Mouse (Mus musculus) ovary, postnatal 14 days (tissue): ENCODE data around the gene Orai3.

Source experiments
- DNase-seq: peaks from one replicate; pipeline ENCODE4 v3.0.0; 2022; ENCODE audit warnings: low spot score

Orai3 gene

DNA sequence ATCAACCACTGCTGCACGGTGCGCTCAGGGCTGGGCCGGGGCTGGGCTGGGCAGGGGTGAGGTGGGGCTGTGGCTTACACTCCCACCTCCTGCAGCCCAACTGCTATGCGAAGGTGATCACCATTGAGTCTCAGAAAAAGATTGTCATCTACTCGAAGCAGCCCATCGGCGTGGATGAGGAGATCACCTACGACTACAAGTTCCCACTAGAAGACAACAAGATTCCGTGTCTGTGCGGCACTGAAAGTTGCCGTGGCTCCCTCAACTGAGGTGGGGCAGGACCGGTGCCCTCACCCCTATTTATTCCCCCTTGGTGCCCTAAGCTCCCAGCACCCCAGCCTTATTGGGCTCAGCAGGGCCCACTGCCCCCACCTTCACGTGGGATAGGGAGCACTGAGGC lies 29.6 kb downstream of the Orai3 start:
- no peak for DNase-seq

GRCm38 (mm10) chr7:127799738-127800137 lies 30.1 kb downstream of the Orai3 start:
- DNase-seq = no peak

- peak; percentile 91 for DNase-seq
Measured at GRCm38 (mm10) chr7:127800435-127801009, 30.9 kb downstream of the Orai3 start, which contains the start of gene Hsd3b7. TSS of gene Hsd3b7 (plus strand) at chr7:127800604.

DNA sequence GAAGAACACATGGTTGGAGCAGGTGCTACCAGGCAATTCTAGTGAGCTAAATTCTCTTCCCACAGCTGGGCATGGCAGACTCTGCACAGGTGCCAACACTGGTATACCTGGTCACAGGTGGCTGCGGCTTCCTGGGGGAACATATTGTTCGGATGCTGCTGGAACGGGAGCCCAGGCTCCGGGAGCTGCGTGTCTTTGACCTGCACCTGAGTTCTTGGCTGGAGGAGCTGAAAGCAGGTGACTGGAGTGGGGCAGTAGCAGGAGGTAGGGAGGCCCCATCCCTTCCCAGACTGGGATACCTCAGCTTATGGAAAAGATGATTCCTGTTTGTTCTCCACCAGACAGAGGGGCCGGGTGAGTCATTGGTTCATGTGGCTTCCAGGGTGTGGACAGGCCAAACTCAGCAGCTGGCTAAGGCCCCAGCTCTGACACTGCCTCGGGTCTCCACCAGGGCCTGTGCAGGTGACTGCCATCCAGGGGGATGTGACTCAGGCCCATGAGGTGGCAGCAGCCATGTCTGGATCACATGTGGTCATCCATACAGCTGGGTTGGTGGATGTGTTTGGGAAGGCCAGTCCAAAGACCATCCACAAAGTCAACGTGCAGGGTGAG lies 31.5 kb downstream of the Orai3 start:
- DNase-seq = no peak

DNA sequence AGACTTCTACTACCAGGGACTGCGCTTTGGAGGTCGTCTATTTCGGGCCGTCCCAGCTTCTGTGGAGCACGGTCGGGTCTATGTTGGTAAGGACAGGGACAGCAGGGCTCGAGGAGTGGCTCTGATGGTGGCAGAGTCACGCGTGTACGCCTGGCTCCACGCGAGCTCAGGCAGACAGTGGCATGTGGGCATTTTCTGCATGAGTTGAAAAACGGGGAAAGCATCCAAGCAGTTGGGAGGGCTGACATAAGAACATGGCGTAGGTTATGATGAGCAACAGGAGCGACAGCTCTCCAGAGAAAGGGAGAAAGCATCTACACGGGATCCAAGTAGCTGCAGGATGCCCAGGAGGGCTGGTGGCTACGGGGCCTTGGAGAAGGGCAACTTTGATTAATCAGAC lies 32.7 kb downstream of the Orai3 start:
- no peak for DNase-seq

DNA sequence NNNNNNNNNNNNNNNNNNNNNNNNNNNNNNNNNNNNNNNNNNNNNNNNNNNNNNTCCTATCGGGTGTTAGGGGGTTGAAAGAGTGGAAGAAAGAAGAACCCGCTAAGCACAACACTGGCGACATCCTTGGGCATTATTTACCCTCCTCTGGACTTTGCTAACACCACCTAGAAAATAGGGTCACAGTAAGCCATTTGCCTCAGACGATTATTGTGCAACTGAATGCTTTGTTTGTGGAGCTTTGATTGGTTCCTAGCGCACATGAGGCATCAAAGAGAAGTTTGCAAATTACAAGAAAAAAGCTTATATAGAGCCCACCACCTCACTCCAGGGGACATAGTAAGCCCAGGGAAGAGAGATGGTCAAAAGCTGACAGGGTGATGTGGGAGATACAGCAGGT lies 39.2 kb downstream of the Orai3 start:
- DNase-seq = no peak

- DNase-seq = no peak
Measured at GRCm38 (mm10) chr7:127809846-127810245, 40.2 kb downstream of the Orai3 start.

GRCm38 (mm10) chr7:127810650-127811049 lies 41.0 kb downstream of the Orai3 start:
- no peak for DNase-seq

GRCm38 (mm10) chr7:127811240-127811639 lies 41.6 kb downstream of the Orai3 start:
- DNase-seq = no peak

- no peak for DNase-seq
Measured at GRCm38 (mm10) chr7:127812292-127812691, 42.7 kb downstream of the Orai3 start.

DNA sequence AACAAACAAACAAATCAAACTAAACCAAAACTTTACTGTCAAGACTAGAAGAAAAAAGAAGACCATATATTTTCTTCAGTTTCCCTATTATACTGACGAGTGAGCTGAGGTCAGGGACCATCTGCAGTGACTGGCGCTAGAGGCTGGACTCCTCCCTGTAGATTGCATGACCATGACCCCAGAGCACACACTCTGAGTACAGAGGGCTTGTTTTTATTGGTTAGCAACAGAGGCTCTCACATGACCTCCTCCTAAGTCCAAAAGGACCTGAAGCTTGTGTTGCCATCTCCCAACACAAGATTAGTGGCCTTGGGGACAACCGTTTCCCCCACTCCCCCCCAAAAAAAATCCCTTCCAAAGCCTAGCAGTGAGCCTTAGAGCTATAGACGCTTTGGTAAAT lies 44.2 kb downstream of the Orai3 start:
- no peak for DNase-seq

- peak; percentile 46 for DNase-seq
Measured at GRCm38 (mm10) chr7:127814241-127814921, 44.8 kb downstream of the Orai3 start.

- DNase-seq = no peak
Measured at GRCm38 (mm10) chr7:127815116-127815665, 45.6 kb downstream of the Orai3 start.

DNA sequence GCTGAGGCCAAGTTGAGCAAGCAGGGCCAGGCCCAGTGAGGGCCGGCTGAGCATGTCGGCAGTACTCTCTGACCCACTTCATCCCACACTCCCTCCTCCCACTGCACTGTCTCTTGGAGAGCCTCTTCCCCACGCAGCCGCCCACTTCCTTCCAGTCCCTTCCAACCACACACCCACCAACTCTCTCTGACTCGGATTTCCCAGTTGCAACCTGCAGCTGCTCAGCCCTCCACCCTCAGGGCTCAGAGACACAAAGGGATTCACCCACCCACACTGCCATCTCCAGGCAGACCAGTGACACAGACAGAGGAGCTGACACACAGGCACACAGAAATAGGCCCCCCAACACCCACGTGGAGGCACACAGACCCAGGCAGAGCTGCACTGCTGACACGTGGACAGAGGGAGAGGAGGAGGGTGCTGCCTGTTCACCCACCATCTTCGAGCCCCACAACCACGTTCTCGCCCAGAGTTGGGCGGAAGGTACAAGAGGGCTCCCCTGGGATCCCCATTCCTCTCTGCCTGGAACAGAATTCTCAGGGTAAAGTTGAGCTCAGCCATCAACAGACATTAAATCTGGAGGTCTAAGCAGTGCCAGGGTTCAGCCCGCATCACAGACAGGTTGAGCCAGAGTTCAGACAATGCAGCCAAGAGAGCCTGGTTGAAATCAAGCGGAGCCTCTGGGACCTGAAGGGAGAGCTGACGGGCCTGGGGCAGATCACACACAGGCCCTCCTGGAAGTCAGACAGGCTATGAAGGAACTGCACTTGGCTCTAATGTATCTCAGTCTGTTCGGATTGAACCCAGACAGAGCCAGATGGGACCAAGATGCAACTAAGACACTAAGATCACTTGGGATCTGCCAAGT lies 46.6 kb downstream of the Orai3 start:
- DNase-seq = peak; percentile 51

- DNase-seq = no peak
Measured at GRCm38 (mm10) chr7:127817053-127817452, 47.4 kb downstream of the Orai3 start.

DNA sequence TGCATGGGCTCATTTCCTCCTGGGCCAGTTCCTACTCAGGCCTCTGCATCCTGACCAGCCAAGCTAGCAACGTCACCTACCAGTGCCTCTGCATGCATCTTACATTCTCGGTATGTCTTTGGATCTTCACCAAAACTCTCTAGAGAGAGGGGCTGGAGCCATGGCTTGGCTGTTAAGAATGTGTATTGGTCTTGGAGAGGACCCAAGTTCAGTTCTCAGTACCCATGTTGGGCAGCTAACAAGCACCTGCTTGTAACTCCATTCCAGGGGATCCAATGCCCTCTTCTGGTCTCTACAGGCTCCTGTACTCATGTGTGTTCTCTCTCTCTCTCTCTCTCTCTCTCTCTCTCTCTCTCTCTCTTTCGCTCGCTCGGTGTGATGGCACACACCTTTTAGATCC lies 48.2 kb downstream of the Orai3 start:
- no peak for DNase-seq

GRCm38 (mm10) chr7:127820836-127821509 lies 51.4 kb downstream of the Orai3 start:
- DNase-seq = no peak

DNA sequence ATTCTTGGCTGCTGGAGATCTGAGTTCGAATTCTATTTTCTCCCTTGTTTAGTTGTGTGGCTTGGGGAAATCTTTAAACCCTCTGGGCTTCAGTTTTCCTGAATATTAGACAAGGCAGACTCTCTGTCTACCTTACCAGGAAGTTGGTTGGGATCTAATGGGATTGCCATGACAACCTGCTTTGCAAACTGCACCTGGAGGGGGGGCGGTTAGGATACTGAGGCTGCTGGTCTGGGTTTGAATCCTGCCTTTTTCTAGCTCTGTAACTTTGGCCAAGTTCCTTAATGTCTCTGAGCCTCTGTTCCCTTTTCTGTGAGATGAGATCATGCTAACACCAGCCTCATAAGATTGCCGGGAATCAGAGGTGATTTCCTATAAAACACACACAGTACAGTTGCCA lies 52.9 kb downstream of the Orai3 start:
- no peak for DNase-seq

DNA sequence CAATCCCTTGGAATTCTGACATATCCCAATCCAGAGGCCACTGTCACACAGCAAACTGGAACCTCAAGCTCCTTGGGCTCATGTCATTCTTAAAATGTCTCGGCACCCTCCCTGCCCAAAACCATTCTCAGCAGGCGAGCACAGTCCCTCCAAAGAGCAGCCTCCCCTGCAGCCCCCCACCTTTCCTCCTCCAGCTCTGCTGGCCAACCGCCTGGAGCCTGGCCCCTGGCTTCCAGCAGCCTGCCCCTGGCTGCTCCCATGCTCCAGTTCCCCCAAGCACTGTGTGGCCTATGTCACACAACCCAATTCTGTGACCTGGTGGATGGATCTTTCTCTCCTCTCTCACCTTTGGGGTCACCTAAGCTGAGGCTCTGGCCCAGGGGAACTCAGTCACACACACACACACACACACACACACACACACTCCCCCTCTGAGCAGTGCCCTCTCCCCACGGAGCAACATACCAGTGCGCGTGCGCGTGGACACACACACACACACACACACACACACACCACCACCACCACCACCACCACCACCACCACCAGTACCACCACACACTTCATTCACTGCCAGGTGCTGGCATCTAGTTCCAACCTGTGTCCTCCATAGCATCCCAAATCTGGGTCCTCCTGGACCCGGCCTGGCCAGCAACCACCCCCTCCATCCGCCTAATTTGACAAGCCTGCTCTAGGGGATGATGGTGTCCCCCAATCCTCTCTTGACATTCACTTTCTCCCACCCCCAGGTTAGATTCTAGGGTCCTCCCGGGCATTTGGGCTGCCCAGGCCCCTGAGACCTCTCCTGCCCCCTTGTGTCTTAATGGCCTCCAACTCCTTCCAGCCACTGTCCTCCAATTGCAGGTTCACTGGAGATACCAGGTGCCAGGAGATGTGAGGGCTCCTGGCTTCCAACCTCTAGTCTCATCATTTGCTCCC lies 53.9 kb downstream of the Orai3 start:
- DNase-seq = no peak

GRCm38 (mm10) chr7:127824176-127824871 lies 54.7 kb downstream of the Orai3 start, which contains the start of the genes Stx4a and Stx1b:
TSS of gene Stx4a (plus strand) at chr7:127824294.
TSS of gene Stx1b (minus strand) at chr7:127824549.
- no peak for DNase-seq
